Mouse (Mus musculus) activated CD4-positive, CD25-positive, alpha-beta regulatory T cell (primary cell): ENCODE measurements around the gene Atp5f1. TPM values are rescaled to one million over a fixed set of nuclear protein-coding genes. Genes with fewer than 3 reads are reported as not detected.

Experiments
- polyA plus RNA-seq, 2 experiments: library from polyadenylated mRNA; unstranded; fragments of 100-300 nt; shearing (Covaris generic); gene quantifications; one replicate each; pipeline ENCODE4 v1.2.1; 2017

Gene Atp5f1
- 100 to 1,000 TPM; 392 to 441 TPM for polyA plus RNA-seq

DNA sequence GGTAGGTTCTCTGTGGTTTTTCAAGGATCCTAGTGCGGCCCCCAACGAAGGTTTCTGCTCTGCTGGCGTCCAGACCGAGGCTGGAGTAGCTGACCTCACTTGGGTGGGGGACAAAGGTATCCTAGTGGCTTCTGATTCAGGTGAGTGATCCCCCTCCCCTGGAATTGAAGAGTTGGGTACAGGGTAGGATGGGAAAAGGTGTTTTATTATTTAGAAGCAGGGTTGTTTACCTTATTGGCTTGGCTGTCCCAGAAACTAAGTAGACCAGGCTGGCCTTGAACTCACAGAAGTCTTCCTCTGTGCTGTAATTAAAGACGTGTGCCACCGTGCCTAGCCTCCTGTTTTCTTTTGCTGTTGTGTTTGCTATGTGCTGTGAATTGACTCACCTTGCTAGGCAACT lies at the start of gene Atp5f1:
TSS of gene Atp5f1 (minus strand) at position 101 of the 400 bp plus-strand sequence.

GRCm38 (mm10) chr3:105973411-105973810 lies 13.5 kb upstream of the Atp5f1 start, which contains the start of gene Ovgp1:
Gene Ovgp1, plus strand, starts transcription at chr3:105973711.

DNA sequence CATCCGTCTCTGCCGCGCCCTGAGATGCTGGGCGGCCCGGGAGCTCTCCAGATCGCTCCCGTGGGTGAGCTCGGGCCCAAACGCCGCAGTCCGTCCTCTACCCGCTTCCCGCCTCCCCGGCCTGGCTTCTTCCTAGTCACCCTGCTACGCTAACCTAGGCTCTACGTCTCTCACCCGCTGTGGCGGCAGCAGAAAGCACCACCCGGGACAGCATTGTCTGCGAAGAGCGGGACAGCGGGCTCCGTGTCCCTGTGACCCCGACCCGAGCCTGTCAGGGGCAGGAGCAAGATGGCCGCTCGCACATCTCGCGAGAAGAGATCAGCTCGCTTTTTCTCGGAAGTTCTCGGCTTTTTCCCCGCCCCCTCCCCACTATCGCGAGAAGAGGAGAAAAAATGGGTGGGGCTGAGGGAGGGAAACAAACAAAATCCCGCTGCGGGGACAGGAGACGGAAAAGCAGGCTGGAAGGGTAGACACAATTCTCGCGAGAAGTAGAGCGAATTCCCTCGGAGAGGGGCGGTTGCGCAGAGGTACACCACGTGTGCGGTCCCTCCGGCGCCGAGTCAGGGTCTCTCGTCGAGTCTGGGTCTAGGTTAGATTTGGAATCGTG lies 822 bp downstream of the Atp5f1 start, which contains the start of gene Wdr77:
TSS of gene Wdr77 (plus strand) at position 396 of the 607 bp plus-strand sequence.

DNA sequence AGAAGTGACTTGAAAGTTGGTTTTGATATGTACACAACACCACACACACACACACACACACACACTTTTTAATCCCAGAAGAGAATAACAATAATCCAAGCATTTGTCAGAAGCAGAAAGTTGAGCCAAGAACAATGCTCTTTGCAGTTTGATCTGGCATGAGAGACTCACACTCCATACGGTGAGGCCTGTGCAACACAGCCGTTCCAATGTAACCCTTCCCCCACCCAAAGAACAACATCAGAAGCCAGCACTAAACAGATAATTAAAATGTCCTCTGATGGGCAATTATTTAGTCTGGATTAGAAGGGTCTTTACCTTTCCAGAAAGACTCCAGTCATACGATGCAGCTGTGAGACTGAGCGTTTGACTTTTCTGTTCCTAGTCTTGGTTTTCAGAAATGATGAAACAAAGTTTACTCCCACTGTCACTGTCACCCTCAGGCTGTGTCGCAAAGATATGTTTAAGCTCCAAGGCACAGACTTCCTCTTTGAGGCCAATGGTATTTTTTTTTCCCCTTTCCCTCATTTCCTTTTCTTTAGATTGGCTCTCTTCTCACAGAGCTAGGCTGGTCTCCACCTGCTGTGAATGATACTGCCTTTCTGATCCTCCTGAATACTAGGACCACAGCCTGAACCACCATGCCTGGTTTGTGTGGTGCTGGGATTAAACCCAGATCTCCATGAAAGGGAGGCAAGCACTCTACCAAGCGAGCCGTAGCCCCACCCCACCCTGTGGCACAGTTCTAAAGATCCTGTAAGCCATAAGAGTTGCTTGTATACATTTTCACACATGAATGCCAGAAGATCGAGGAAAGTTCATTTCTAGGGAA lies 27.4 kb downstream of the Atp5f1 start, which contains the start of gene I830077J02Rik:
TSS of gene I830077J02Rik (minus strand) at position 425 of the 832 bp plus-strand sequence.

Other genes with a start within 250 kb of the Atp5f1 start
- 100 to 1,000 TPM; 298 to 399 TPM for gene Rap1a, start 158.8 kb downstream of the Atp5f1 start, polyA plus RNA-seq
- under 1 TPM; 0.08 to 0.64 TPM for gene Adora3, start 89.2 kb downstream of the Atp5f1 start, polyA plus RNA-seq
- under 1 TPM in 1 of 2 experiments, not detected in 1; 0.20 TPM for gene Tmigd3, start 89.2 kb downstream of the Atp5f1 start, polyA plus RNA-seq
- gene I830077J02Rik, start 27.4 kb downstream of the Atp5f1 start, polyA plus RNA-seq = under 1 TPM; 0.58 to 0.70 TPM
- gene Wdr77, start 730 bp downstream of the Atp5f1 start, polyA plus RNA-seq = 10 to 100 TPM; 55.2 to 92.8 TPM
- 1 to 10 TPM; 2.0 to 5.6 TPM for gene Ovgp1, start 13.6 kb upstream of the Atp5f1 start, polyA plus RNA-seq
- gene Pifo, start 54.5 kb upstream of the Atp5f1 start, polyA plus RNA-seq = 1 to 10 TPM in 1 of 2 experiments, under 1 TPM in 1; 0.73 to 1.0 TPM
- gene Chil5, start 72.7 kb upstream of the Atp5f1 start, polyA plus RNA-seq = 10 to 100 TPM in 1 of 2 experiments, 1 to 10 TPM in 1; 1.3 to 16.9 TPM
- under 1 TPM in 1 of 2 experiments, not detected in 1; 0.12 TPM for gene Chia1, start 153.1 kb upstream of the Atp5f1 start, polyA plus RNA-seq
- gene Chil3, start 207.5 kb upstream of the Atp5f1 start, polyA plus RNA-seq = 1 to 10 TPM in 1 of 2 experiments, not detected in 1; 9.2 TPM